Mouse (Mus musculus) bone marrow macrophage, adult 2 months (primary cell): ENCODE measurements around the gene Slc26a10. TPM values are rescaled to one million over a fixed set of nuclear protein-coding genes. Genes with fewer than 3 reads are reported as not detected.
"Not testable (repeated sequence)": the region's sequence is repeated elsewhere in the genome, so short reads cannot be mapped to it uniquely, and the experiment has no call there.

ENCODE experiments used
- H3K27ac ChIP-seq: 2 replicates; pipeline ENCODE4 v1.5.1; 2012; ENCODE audit warnings: low read depth, low read length; ENCODE audit not compliant: insufficient read depth
- H3K4me1 ChIP-seq: 2 replicates; pipeline ENCODE4 v1.6.1; 2012; ENCODE audit warnings: low read length; ENCODE audit not compliant: control insufficient read depth, insufficient read depth
- H3K4me3 ChIP-seq: 2 replicates; pipeline ENCODE4 v1.5.1; 2012; ENCODE audit warnings: mild to moderate bottlenecking, low read length, moderate library complexity; ENCODE audit not compliant: insufficient read depth
- CTCF ChIP-seq: IDR thresholded peaks from 2 replicates; pipeline ENCODE4 v1.5.1; 2012; ENCODE audit warnings: low read depth, mild to moderate bottlenecking, low read length, moderate library complexity
- POLR2A ChIP-seq: IDR thresholded peaks from 2 replicates; pipeline ENCODE4 v1.6.1; 2012; ENCODE audit warnings: mild to moderate bottlenecking, low read depth, low read length, borderline replicate concordance
- polyA plus RNA-seq: library from polyadenylated mRNA; stranded (reverse); fragments of >200 nt; gene quantifications from 2 replicates; pipeline ENCODE4 v1.2.4, GENCODE M21; 2012; ENCODE audit not compliant: missing spikeins, insufficient read depth, insufficient read length

The Slc26a10 gene
- polyA plus RNA-seq, 1 experiment, result not detected

DNA sequence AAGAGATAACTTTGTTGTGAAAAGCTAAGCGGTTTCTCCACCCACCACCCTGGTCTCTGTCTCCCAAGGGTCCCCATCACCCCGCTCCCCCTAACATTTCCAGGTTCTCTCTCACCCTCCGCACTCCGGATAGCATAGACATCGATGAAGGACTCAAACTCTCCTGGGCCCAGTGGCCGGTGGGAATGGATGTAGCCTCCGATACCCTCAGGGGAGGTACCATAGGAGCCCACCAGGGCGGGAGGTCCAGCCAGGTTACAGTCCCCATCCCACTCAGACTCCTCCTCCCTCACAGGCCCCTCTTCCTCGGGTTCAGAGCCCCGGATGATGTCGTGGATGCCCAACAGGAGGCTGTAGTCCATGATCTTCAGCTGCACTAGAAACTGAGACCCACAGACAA, 19.0 kb upstream of the Slc26a10 start:
- H3K27ac ChIP-seq, result no peak overlapping the region
- TF ChIP-seq CTCF, result no peak
- TF ChIP-seq POLR2A, result no peak
- H3K4me1 ChIP-seq, result peaks cover 6% of the 10 kb centered on the region; the same call in 1 of the 2 replicates
- no peak overlapping the region for H3K4me3 ChIP-seq

DNA sequence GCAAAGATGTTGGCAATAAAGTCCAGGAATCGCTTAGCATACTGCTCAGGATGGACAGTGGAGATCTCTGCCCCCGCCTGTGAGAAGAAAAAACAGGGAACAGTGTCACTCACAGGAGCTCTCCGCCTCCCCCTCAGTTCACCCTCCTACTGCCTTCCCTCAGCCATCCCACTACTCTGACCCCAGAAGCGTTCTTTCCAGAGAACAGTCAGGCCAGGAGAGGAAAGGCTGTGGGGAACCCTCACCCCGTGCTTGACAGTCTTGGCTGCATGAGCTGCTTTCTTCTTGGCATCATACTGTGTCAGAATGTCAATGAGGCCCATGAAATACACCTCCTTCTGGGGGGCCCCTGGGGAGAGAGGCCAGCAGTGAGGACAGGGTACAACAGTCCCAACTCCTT, 18.6 kb upstream of the Slc26a10 start:
- Histone ChIP-seq H3K4me1 (peaks cover 6% of the 10 kb centered on the region; the same call in 1 of the 2 replicates), H3K27ac (no peak overlapping the region), H3K4me3 (no peak overlapping the region)
- no peak for TF ChIP-seq POLR2A
- no peak for TF ChIP-seq CTCF

DNA sequence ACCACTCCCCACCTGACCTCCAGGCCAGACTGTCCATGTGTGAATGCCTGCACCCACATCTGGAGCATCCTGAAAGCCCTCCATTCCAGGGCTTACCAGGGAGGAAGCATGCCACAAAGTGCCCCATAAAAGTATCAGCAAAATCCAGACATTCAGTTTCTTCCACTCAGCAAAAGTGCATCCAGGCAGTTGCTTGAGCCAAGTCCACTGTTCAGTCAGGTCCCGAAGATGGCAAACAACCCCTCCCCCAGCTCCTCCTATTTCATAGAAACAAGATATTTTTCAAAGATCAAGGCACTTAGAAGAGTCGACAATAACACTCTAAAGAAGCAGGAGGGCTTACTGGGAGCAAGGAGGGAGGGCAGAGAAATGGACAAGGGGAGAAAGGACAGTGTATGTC, 18.0 kb upstream of the Slc26a10 start:
- TF ChIP-seq CTCF (no peak), POLR2A (no peak)

DNA sequence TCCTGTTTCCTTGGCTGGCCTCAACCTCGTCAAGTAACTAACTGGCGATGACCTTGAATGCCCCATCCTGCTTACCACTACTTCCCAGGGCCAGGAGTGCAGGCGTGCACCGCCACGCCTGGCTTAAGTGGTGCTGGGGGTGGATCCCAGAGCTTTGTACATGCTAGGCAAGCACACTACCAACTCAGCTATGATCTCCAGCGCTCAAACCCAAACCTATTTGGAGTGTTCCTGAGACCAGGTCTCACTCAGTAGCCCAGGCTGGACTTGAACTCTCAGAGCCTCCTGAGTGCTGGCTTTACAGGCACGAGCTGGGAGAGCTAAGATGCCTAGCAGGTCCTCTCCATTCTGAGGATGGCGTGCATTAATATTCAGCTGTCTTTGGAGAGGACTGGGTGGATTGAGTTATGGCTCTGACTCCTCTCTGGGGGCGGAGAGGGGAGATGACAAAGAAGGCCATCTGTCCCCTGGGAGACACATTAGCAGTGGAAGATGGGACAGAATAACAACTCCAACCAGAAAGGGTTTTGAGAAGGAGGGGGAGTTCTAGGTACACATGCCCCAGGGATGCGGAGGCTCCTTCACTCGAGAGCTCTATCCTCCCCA, 17.2 kb upstream of the Slc26a10 start:
- Histone ChIP-seq H3K4me3 (no peak overlapping the region), H3K27ac (no peak overlapping the region), H3K4me1 (peaks cover 6% of the 10 kb centered on the region; the same call in 1 of the 2 replicates)
- no peak for TF ChIP-seq CTCF
- no peak for TF ChIP-seq POLR2A

More for the DNA sequence above, 18.0 kb upstream of the Slc26a10 start:
- Histone ChIP-seq H3K27ac (no peak overlapping the region), H3K4me1 (peaks cover 6% of the 10 kb centered on the region; the same call in 1 of the 2 replicates), H3K4me3 (no peak overlapping the region)

DNA sequence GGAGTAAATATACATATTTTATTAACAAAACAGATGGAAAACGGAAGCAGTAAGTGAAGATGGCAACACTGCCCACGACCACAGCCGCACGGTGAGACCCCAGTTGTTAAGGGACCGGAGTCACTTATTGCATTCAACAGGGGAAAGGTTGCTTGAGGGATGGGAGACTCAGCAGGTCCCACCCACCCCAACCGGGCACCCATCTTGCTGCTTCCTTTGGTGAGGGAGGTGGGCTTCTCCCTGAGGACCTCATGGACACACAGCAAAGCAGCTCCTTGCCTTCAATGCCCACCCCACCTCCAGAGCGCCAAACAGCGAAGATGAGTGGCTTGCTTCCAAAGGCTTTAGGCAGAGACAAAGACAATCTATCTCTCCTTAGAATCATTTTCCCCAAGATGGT, 16.7 kb upstream of the Slc26a10 start:
- H3K4me3 ChIP-seq, result no peak overlapping the region
- H3K27ac ChIP-seq, result no peak overlapping the region
- peaks cover 6% of the 10 kb centered on the region; the same call in 1 of the 2 replicates for H3K4me1 ChIP-seq
- TF ChIP-seq POLR2A (no peak), CTCF (no peak)

DNA sequence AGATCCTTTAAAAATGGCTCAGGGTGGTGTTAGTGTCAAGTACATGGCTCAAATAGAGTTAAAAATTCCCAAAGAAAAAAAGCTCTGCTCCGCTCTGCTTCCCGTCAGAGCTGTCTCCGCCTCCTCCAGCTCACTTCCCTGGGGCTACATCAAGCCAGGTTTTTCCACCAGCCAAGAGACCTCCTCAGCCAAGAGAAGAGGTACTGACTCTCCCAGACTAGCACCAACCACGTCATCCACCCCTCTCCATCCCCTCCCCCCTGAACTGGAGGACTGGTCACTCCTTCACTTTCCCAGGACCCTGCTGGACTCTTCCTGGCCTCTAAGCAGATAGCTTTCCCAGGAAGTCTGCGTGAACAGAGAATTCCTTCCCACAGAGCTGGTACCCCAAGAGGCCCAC, 15.9 kb upstream of the Slc26a10 start:
- TF ChIP-seq CTCF (no peak), POLR2A (no peak)
- H3K4me3 ChIP-seq, result no peak overlapping the region
- H3K27ac ChIP-seq, result no peak overlapping the region
- peaks cover 6% of the 10 kb centered on the region; the same call in 1 of the 2 replicates for H3K4me1 ChIP-seq

DNA sequence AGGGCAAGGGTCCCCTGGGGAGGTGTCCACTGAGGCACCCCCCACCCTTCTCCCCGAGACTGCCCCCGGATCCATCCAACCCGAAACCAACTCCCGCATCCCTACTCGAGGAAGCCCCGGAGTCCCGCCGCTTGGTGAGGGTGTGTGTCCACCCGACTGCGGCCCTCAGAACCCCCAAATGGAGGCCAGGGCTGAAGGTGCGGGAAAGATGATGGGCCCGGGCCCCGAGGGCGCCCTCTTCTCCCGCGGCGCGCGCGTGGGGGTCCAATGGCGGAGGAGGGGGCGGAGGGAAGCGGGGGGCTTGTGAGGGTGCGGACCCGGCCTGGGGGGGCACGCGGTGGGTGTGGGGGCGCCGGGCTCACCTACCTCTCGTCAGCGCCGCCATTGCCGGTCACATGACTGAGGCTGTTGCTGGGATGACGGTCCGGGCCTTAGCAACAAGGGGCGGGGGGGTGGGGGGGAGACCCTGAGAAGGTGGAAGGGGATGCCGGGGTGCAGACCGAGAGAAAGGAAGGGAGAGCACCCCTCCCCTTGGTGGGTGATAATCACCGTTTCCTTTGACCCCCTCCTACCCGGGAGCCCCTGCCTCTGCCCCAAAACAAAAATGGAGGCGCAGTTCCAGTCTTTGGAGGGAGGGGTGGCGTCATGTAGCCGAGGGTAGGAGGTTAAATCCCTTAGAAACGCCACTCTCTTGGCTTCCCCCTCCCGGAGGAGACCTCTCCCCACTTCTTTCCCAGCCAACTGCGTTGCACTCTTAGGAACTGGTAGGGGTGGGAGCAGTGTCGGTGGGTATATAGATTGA, 15.1 kb upstream of the Slc26a10 start, which contains the start of gene Dtx3:
Dtx3 (minus strand) TSS at position 401 of the 802 bp plus-strand sequence.
- Histone ChIP-seq H3K4me3 (peak within 1 kb of the TSS; percentile 65), H3K4me1 (peaks cover 6% of the 10 kb centered on the region; the same call in 1 of the 2 replicates), H3K27ac (0 out of 2 replicates have a peak within 1 kb of the TSS, but pooled peaks have one; percentile 19)
- no peak for TF ChIP-seq POLR2A
- TF ChIP-seq CTCF, result no peak

DNA sequence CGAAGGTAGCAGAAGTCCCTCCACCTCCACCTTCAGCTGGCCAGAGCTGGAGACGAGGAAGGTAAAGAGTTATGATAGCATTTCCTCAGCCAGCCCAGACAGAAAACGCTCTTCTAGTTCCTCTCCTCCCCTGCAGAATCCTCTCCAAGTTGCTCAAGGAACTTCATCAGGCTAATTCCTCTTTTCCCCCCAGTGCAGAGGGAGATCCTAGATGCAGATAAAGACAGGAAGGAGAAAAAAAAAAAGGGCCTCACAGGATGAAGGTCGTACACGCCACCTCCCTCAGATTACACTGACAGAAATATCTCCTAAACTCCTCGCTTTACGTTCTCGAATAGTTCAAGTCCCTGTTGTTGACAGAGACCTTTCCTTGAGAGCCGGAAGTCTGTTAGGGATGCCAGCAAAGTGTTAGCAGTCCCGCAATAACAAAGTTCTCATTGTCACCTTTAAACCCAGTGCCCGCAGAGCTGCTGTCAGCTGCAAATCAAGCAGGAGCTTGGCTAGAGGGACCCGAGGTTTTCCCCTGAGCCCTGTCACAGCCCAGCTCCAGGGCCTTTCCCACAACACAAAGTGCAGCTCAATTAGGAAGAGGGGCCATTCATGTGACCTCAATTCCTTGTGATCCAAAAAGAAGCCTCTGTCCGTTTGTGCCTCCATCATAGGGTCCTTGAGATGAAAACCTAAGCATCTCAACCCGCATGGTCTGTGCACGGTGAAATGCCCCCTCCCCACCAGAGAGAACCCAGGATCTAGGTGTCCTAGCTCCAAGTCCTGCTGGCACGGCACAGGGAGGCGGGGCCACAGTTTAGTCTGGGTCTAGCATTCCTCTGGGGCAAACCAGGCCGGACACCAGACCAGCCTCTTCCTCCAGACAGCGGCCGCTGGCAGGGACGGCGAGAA, 14.2 kb upstream of the Slc26a10 start:
- peaks cover 6% of the 10 kb centered on the region; the same call in 1 of the 2 replicates for H3K4me1 ChIP-seq
- peak overlapping the region; percentile 65 for H3K4me3 ChIP-seq
- TF ChIP-seq POLR2A (no peak), CTCF (no peak)
- peak overlapping the region; percentile 19; the same call in 1 of the 2 replicates for H3K27ac ChIP-seq

DNA sequence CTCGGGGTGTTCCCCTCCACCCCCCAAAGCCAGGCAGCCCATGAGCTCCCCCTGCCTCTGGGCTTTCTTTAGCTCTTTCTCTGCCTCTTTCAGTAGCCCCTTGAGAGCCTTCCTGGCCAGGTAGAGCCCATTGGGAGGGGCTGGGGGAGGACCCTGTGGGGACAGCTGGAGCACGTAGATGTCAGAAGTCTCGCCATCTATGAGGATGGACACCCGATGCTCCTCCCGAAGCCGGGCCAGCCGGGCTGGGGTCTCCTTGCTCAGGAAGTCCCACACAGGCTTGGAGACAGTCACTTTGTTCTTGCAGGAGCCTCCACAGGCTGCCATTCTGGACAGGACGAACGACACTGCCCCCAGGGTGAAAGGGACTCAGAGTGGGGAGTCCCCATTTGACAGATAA, 12.6 kb upstream of the Slc26a10 start:
- Histone ChIP-seq H3K27ac (no peak overlapping the region), H3K4me3 (no peak overlapping the region)
- TF ChIP-seq POLR2A, result no peak
- TF ChIP-seq CTCF, result no peak

DNA sequence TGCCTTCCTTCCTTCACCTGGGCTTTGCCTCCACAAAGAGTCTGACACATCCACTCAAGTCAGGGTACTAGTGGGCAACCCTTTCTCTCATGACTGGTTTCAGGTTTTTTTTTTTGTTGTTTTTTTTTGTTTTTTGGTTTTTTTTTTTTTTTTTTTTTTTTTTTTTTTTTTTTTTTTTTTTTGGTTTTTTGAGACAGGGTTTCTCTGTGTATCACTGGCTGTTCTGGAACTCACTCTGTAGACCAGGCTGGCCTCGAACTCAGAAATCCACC, 11.5 kb upstream of the Slc26a10 start:
- H3K4me3 ChIP-seq, H3K27ac ChIP-seq, H3K4me1 ChIP-seq: not testable (repeated sequence)

More for the DNA sequence above, 12.6 kb upstream of the Slc26a10 start:
- peaks cover 6% of the 10 kb centered on the region; the same call in 1 of the 2 replicates for H3K4me1 ChIP-seq
